Mouse (Mus musculus): ENCODE data around the gene Ppp1r3c. TPM values are rescaled to one million over a fixed set of nuclear protein-coding genes. Genes with fewer than 3 reads are reported as not detected.

Ppp1r3c gene
- polyA plus RNA-seq, 2 experiments from 2014 or later: not detected

DNA sequence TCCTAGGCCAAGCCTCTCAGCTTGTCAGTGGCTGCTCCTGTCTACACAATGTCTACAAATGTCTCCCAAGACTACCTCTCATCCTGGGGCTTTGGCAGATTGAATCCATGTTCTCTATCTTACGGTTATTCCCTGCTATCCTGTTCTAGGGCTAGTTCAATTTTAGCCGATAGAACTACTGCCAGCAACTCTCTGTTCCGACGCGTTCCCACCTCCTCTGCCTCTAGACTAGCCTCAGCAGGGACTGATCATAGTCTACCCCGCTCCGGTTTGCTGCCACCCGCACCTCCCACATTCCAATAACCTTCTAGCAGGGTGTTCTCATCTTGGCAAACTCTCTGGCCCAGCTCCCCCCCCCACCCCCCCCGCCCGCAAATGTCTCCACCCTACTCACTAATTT lies 20.9 kb downstream of the Ppp1r3c start:
- ATAC-seq: no peak

DNA sequence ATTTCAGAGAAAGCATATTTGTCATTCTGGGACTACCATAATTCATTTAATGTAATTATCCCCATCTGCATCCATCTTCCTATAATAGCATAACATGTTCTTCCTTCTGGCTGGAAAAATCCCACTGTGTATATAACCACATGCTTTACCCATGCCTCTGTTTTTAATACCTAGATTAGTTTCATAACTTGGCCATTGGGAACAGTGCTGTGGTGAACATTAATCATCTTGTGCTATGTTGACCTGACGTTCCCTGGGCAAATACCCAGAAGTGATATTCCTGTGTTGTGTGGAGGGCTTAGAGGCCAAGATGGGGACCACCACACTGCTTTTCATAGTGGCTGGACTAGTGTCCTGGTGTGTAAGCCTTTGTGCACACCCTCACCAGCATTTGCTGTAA lies 22.0 kb downstream of the Ppp1r3c start:
- ATAC-seq: no peak

DNA sequence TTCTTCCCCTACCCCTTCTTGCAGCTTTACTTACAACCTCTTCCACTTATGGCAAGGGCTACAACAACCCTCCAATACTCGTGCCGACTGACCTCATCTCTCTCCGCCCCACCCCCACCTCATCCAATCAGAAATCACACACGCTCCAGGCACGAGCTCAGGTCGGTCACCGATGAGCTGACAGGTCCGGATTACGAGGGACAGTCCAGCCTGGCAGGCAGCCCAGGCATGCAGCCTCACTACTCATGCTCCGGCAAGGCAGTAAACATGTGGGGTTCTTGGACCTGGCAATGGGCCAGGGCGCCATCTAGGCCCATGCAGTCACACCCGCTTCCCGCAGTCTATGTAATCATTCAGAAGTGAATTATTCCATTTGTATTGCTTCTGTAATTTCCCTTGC lies 23.4 kb downstream of the Ppp1r3c start:
- ATAC-seq: no peak

DNA sequence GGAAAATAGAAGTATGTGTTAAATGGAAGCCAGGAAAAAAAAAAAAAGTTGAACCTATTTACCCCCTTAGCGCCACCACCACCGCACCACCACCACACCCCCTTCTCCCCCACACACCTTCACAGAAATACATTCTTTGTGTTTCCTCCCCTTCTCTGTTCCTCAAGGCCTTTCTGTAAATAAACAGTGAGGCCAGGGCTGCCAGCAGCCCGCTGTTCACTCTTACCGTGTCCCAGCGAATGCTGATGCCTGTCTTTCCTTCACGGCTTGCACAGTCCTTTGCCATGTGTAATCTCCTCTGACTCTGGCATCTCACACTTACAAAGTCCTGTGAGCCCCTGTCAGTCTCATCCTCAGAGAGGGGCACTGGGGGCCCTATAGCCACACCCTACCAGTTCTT lies 30.3 kb downstream of the Ppp1r3c start:
- ATAC-seq: no peak

DNA sequence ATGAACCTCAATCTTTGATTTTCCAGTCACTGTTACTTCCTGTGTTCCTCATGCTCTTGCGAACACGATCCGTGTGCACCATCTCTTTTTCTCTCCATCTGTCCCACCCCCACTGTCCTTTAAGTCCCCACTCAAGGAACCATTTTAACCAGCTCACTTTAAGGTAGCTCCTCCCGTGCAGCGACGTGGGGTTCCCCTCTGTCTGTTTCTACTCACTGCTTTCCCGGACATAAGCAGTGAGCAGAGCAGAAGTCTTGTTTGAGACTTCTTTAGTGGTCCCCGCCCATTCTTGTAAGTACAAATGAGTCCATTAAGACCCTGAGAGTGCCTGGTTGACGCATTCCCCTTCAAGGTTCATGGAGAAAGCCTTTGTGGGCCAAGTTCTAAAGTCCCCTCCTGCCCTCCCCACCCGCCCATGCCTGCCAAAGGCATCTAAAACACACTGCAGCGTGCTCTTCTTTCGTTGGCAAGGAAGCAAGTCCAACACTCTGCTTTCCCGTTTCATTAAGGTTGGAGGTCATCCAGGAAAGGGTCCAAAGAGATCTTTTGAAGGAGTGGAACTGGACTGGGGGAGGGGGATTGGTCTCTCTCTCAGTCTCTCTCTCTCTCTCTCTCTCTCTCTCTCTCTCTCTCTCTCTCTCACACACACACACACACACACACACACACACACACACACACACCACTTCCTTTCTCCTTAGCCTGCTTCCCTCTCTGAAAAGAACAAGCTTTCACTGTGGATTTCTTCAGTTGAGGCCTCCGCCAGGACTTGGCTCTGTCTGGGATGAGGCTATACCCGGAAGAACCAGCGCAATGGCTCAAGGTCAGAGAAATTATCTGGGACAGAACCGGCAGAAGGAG lies 30.9 kb downstream of the Ppp1r3c start:
- no peak for ATAC-seq

DNA sequence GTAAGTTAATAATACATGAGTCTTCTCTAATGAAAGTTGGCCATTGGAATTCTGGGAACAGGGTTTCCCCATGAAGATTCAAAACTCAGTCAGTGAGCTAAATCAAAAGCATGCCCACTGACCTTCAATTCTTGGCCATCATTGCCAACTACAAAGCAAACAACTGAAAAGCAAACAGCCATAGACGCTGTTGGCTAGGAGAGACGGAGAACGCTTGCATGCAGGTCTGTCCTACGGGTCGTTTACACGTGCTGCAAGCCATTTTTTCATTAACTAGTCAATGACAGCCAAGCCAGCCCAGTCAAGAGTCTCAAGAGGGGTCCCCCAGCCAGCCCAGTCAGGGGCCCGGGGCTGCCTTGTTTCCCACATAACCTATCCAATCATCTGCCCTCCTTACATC lies 31.7 kb downstream of the Ppp1r3c start:
- no peak for ATAC-seq

DNA sequence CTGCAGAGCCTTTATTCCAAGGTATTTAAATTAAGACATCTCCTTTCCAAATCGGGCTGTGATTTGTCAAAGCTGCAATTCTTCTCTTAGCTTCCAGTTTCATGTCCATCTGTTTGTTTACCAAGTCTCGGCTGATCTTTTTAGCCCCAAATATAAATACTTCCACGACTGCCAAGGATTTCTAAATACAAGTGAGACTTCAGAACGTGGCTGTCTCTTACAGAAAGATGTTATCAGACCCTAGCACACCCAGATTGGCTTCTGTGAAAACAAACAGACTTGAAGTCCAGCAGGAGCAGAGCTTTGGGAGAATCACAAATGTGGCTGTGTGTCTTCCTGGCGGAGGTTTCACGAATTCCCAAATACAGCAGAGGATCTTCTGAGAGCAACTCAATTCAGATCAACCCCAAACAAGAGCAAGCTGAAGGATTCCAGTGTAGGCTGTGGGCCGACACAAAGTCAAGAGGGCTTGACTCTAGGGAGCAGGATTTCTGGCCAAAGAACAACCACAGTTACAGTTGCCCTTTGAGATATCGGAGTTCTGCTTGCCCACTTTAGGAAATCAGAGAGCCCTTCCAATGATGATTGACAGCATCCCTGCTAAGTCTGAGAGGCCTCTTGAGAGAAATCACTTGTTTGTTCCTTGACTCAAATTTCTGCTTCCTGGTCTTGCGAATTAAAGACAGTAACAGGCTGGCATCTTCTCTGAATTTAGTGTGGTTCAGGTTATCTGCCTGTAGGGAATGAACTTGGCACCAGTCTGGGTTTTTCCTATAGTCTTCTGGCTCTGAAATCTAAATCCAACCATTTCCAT lies 34.4 kb downstream of the Ppp1r3c start:
- ATAC-seq: no peak

DNA sequence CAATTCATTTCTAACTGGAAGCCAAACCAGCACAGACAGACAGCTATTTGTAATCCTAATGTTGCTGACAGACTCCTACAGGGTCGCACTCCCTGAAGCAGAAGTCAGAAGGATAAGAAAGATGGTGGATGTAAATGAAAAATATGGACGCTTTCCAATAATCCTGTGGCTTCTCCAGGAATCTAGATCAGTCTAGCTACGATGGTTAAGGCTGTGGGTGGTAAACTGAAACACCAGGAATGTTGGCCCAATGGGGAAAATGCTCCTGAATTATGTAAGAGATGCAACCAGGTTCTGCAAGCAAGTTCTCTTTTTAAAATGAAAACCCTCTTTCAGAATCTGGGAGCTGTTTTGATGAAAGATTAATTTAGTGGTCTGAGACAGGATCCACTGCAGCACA lies 35.1 kb downstream of the Ppp1r3c start:
- ATAC-seq: no peak

DNA sequence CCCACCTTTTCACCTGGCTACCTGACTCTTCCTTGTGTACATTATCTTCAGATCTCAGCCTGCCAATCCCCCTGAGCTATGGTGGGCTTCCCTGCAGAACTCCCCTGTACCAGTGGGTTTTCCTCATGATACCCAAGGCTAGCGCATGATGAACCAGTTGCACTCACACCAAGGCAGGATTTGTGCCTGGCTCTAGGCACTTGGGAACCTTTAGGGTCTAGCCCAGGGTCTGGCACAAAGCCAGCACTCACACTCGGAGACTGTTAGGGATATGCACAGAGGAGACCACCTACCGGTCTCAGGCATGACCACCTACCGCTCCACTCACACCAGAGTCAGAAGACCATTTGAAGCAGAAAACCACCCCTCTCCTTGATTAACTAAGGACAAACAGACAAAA lies 35.5 kb downstream of the Ppp1r3c start:
- no peak for ATAC-seq

DNA sequence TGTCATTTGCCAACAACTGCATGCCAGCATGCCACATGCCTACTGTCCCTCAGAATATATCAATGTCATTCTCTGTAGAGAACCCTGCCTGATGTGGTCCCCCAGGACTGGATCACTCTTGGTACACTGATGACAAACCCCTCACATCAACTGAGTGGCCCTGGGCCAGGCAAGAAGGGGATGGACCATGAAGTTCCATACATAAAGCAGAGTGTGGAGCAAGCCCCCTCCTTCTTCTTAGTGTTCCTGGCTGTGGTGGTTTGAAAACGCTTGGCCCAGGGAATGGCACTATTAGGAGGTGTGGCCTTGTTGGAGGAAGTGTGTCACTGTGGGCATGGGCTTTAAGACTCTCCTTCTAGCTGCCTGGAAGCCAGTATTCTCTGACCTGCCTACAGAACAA lies 37.3 kb downstream of the Ppp1r3c start:
- ATAC-seq: no peak

DNA sequence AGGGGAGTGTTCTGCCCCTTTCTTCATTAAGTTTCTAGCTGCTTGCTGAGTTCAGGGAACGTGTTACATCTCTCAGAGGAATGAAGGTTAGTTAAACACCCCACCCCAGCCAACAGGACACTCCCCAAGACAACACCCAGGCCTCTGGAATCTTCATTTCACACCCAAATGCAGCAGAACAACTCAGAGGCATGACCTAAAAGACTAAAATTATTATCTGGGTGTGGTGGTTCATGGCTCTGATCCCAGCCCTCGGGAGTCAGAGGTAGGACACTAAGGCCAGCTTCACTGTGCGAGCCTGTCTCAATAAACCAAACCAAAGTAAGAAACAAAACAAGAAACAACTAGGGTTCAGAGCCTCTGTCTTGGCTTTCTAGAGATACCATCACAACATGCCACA lies 38.3 kb downstream of the Ppp1r3c start:
- no peak for ATAC-seq

DNA sequence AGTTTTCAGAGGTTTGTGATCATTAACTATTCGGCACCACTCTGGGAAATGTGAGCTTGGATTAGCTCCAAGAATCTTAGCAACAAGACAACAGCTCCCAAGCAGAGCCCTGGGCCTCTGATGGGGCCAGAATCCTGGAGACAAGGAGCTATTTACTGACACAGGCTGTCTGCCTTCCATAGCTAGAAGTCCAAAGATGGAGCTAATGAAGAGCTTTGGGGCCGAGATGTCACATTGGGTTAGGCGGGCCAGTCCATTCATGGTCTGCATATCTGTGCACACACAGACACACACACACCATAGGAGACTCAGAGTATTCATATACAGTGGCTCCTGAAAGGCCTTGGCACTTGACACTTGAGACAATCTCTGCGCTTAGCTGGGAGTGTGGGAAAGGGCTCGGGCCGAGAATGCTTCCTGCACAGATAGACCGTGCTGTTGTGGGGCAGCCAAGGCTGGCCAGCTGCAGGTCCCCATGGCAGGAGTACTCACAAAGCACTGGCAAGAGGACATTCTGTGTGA lies 39.8 kb downstream of the Ppp1r3c start:
- ATAC-seq: no peak

DNA sequence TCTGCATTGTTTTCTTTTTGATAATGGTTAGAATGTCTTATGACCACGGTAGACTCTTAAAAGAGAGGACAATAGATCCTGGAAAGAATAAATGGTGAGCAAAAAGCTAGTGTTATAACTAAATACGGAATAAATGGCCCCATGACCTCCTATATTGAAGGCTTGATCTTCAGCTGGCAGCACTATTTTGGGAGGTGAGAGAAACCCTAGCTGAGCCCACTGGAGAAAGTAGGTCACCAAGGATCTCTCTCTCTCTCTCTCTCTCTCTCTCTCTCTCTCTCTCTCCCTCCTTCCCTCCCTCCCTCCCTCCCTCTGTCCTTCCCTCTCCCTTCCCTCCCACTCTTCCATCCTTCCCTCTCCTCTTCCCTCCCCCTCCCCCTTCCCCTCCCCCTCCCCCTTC lies 42.9 kb downstream of the Ppp1r3c start:
- ATAC-seq: no peak

DNA sequence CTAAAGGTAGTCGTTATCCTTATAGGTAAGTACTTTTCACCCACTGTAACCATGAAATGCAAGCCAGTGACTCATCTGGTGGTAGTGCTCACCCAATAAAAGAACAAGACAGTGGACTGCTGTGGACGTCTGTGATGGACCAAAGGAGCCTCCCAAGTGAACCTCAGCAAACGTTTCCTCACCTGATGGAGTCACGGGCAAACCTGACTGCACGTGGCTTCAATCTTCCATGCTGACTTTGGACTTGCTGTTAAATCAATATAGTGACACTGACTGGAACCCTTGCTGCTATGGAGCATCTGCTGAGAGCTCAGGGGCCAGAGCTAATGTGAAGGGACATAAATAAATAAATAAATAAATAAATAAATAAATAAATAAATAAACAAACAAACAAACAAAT lies 44.5 kb downstream of the Ppp1r3c start:
- no peak for ATAC-seq

DNA sequence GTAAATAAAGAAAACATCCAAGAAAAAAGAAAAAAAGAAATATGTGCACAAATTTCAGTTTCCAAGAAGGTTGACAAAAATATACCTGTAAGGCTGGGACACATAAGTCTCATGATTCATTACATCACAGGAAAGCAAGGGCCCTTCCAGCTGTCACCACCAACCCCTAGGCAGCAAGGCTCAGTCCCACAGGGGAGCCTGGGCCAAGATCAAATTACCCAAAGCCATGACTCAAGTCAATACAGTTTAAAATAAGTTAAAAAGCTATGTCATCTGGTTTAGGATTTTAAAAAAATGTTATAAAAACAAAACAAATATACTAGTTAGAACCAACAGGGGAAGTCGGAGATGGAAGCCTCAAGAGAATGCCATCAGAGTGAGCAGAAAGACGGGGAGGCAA lies 45.2 kb downstream of the Ppp1r3c start:
- no peak for ATAC-seq

DNA sequence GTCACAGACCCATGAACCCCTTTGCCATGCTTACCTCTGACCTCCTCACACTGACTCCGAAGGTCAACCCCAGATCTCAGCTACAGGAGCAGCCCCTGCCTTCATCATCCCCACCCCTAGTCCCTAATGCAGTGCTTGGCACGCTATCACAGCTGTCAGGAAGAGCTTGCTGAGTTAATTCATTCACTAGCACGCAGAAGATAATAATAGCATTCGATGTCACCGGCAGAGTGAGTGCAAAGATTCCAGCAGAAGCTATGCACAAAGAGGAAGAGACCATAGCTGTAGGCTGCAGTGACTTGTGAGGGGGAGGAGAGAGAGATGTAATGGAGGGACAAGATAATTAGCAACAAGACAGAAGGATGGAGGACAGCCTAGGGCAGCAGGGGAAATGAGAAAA lies 47.2 kb downstream of the Ppp1r3c start:
- no peak for ATAC-seq

DNA sequence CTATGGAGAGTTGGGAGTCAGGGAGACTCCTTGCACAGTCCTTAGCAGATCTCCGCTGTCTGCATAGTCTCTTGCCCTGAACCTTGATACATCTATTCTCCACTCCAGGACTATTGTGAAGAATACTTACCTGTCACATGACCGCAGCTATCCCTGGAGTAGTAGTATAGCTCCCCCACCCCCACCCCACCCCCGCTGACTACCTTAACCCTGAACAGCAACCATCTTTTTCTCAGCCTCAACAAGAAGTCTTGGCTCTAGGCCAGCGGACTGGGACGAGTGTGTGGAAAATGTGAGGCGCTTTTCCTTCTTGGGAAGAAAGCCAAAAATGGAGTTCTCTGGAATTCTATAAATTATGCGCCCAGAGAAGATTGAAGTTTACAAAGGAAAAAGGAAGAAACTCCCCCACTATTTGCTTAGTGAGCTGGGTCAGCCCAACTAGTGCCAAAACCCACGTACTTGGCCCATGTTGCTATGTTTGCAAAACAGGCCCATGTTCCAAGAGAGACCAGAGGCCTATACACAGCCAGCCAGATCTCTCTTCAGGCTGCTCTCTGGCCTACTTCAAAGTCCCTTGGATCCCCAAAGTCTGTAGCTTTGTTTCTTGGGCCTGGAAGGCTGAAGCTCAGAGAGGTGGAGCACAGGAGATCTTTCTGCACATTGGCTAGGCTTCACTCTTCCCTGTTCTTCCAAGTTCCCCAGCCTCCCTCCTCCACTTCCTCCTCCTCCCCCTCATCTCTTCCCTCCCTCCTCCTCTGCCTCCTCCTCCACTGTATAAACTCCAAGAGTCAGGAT lies 48.4 kb downstream of the Ppp1r3c start:
- ATAC-seq: no peak

DNA sequence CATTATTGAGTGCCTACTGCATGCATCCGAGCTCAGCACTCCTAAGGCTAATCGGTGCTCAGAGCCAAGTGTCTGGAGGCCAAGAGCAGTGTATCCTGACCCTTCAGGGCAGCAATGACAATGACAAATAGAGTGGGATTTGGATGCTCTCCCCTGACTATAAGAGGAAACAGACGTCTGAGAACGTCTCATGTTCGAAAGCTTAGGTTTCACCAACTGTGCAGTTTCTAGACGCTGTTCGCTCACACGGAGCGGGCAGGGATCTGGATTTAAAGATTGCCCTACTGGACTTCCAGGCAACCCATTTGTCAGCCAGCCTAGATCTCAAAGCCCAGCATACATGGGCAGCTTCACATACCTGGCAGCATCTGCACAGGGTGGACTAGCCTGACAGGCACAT lies 49.4 kb downstream of the Ppp1r3c start:
- no peak for ATAC-seq

DNA sequence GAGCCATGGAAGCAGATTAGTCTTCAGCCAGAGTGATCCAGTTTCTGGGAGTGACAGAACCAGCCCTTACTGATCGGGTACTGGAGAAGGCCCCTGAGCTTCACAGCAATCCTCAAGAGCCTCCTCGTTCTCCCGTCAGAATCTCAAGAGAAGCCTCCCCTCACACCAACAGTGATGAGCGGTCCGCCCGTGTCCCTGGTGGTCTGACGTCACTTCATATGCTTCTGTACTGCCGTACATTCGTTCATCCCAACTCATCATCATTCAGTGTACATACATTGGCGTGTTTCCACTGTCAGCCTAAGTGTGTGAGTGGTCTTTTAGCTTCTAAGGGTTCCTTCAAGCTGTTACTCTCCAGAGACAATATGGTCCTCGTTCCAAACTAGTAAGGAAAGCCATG lies 50.4 kb downstream of the Ppp1r3c start:
- ATAC-seq: no peak

DNA sequence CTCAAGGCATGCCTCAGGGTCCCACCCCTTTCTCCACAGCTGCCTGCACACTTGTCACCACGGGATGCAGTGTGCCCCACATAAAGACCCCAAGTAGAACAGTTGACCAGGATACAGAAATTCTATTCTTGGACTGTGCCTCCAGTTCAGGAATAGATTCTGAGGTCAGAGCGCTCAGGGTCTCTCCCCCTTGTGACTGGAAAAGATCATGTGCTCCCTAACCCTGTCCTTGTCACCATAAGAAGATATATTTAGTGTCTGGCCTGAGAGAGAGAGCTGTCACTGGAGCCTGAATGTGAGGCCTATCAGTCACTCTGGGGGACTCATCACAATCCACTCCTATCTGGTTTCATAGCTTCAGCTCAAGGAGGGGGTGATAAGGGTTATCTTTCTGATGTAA lies 53.9 kb downstream of the Ppp1r3c start:
- ATAC-seq: no peak

All from activated CD4-positive, CD25-positive, alpha-beta regulatory T cell, adult 4 months (primary cell).